Mouse (Mus musculus) gastrocnemius, postnatal 14 days (tissue): ENCODE data around the gene Gm3435. TPM values are rescaled to one million over a fixed set of nuclear protein-coding genes. Genes with fewer than 3 reads are reported as not detected.
"Not testable (repeated sequence)": the region's sequence is repeated elsewhere in the genome, so short reads cannot be mapped to it uniquely, and the experiment has no call there.

Experiments used
- DNase-seq: peaks from one replicate; pipeline ENCODE4 v3.0.0; 2021; ENCODE audit warnings: mixed read lengths
- intact Hi-C: fragments of 180-260 bp; cut with DNase I; formaldehyde crosslinking; loops from one replicate; pipeline ENCODE4 v1.15.1; 2025; ENCODE audit warnings: low total_unique reads
- long read RNA-seq, 2 experiments: library from polyadenylated mRNA; stranded (forward); transcript quantifications; one replicate each; pipeline ENCODE4 v2.0.0; 2021
- total RNA-seq, 2 experiments: library from RNA; stranded (reverse); gene quantifications; 2 replicates each; pipeline ENCODE4 v1.2.3; 2021

The Gm3435 gene
- 1 to 10 TPM in 1 of 2 experiments, under 1 TPM in 1; 0.58 to 2.0 TPM for total RNA-seq
- long read RNA-seq, experiment 1, partial matches to known transcripts: 2 of 3 reads
- long read RNA-seq, experiment 1, other reads (novel, unspliced or antisense): 1 of 3 reads
- long read RNA-seq, experiment 2, partial matches to known transcripts: 0 of 2 reads
- long read RNA-seq, experiment 2, other reads (novel, unspliced or antisense): 2 of 2 reads

DNA sequence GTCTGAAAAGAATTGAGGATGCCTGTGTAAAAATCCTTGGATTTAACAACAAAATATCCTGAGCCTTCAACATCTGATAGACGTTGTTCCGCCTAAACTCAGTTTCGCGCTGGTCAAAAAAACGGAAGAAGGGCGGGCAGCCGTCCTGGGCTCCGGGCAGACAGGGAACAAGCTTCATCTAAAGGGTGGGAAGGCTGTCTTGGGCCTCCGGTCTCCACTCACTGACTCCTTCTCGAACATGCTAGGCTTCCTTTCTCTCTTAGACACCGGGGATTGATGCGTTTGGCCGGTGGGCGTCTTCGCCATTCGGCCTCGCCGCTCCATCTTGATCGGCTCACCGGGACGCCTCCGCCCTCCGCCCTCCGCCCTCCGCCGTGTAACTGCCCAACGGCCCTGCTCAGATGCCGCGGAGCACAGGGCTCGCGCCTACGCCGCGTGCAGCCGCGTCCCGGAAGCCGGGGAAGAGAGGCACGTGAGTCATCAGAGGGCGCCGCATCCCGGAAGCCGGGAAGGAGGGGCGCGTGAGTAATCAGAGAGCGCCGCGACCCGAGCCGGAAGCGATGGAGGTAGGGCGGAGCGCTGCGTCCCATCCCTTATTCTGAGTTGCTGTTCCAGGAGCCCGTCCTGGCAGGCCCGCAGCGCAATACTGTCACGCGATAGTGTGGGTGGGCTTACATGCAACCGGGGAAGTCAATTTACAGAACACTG lies at the start of gene Gm3435:
TSS of gene Gm3435 (plus strand) at position 471 of the 708 bp plus-strand sequence.
- intact Hi-C loops, DNase-seq: not testable (repeated sequence)

DNA sequence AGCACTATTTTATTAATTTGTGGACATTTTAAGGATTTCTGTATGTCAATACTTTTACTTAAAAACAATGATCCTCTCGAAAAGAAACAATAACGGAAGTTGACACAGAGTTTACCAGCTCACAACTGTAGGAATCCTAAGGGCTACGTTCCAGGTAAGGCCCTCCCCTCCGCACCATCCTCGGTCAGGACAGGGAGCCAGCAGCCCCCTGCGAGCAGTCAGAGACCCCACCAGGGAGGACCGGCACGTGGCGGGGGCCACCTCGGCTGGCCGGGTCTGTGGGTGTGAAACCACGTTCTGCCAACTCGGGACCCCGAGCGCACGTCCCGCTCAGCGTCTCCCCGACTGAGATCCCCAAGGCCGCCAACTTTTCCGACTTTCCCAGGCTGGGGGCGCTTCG lies 49.5 kb upstream of the Gm3435 start:
- peak; percentile 23 for DNase-seq
- intact Hi-C loops: no loop called here

DNA sequence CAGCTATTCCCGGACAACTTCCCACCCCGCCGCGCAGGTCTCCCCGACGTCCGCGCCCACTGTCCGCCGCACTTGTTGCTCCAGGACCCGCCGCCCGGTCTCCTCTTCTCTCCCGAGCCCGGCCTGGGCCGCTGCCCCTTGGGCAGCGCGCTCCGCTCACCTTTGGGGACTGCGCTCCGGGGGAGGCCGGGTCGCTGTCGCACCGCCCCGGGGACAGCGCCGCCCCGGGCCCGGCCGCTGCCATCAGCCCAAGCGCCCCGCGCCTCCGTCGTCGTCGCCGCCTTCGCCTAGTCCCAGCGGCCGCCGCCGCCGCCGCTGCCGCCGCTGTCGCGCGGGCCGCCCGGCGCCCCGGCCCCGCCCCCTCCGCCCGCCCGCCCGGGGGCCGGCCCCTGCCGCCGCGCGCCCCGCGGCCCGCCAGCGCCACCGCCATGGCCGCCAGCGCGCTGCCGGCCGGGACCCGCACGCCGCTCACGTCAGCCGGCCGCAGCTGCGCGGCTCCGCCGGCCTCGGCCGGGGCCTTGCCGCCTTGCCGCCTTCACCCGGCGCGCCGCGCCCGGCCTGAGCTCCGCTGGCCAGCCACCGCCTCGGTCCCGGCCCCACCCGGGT lies 48.9 kb upstream of the Gm3435 start, which contains the start of gene Phf10:
TSS of gene Phf10 (minus strand) at position 323 of the 606 bp plus-strand sequence.
- intact Hi-C loops: not testable (repeated sequence)
- peak; percentile 34 for DNase-seq

DNA sequence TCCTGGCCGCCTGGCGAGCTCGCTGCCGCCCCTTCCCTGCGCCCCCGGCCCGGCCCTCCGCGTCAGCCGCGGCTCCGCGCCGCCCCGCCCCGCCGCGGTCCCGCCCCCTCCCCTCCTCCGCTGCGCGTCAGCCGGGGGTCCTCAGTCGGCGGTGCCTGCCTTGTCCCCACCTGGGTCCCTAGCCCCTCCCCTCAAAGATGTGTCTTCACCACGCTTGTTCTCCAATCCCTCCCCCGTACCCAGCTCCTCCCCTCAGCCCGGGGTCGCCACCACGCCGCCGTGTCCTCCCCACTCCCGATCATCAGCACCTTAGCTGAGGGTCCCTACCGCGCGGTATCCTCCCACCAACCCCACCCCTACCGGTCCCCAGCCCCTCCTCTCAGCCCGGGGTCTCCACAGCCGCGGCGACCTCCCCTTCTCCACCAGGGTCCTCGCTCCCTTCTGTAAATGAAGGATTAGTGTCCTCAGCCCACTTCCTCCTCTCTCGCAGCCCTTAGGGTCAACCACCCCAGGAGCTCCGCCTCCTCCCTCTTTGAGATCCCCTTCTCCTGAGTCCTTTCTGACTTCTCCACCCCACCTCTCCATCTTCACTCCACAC lies 48.3 kb upstream of the Gm3435 start:
- intact Hi-C loops, DNase-seq: not testable (repeated sequence)

DNA sequence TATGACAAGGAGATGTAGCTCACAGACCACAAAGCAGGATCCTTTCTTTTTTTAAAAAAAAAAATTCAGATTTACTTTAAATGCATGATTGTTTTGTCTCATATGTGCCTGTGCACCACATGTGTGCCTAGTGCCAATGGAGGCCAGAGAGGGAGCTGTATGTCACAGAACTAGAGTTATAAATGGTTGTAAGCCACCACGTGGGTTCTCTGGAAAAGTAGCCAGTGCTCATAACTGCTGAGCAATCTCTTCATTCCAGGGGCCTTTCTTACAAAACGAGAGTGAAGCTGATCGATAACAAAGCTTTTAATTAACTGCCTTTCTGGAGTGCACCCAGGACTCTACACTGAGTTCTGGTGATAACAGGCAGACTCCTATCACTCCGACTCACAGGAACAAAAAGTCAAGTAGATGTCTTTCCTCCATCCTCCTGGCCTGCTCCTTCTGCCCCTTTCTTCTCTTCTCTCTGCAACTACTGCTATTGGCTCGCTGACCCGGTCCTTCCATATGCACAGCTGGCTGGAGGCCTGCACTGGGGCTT lies 41.5 kb upstream of the Gm3435 start:
- intact Hi-C loops, DNase-seq: not testable (repeated sequence)

DNA sequence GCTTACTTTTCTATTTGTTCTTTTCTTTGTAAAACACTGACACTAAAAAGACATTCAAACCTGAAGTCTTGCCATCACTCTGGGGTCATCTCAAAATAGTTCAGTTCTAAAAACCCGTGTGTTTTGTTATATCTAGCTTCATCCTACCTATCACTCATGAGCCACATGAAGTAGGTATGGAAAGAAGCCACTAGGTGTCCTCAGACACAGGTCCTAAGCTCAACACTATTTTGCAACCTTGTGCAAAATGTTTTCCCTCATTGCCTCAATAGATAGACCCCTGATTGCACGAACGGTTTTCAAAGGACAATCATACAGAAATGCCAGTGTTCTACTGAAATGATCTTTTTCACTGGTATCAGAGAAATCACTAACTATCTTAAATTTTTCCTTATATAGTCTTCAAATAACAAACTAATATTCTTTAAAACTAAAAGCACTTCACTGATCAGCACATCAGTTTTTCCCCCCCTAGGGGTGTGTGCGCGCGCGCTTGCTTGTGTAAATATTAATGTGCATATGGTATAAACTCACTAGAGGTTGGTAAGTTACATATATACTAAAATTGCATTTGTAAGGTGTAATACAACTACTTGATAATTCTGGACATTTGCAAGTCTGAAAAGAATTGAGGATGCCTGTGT lies 32.1 kb upstream of the Gm3435 start:
- intact Hi-C loops, DNase-seq: not testable (repeated sequence)

DNA sequence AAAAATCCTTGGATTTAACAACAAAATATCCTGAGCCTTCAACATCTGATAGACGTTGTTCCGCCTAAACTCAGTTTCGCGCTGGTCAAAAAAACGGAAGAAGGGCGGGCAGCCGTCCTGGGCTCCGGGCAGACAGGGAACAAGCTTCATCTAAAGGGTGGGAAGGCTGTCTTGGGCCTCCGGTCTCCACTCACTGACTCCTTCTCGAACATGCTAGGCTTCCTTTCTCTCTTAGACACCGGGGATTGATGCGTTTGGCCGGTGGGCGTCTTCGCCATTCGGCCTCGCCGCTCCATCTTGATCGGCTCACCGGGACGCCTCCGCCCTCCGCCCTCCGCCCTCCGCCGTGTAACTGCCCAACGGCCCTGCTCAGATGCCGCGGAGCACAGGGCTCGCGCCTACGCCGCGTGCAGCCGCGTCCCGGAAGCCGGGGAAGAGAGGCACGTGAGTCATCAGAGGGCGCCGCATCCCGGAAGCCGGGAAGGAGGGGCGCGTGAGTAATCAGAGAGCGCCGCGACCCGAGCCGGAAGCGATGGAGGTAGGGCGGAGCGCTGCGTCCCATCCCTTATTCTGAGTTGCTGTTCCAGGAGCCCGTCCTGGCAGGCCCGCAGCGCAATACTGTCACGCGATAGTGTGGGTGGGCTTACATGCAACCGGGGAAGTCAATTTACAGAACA lies 31.5 kb upstream of the Gm3435 start, which contains the start of the genes 9030025P20Rik and Gm3417:
TSS of gene 9030025P20Rik (plus strand) at position 107 of the 677 bp plus-strand sequence.
TSS of gene Gm3417 (minus strand) at position 429 of the 677 bp plus-strand sequence.
- intact Hi-C loops, DNase-seq: not testable (repeated sequence)

DNA sequence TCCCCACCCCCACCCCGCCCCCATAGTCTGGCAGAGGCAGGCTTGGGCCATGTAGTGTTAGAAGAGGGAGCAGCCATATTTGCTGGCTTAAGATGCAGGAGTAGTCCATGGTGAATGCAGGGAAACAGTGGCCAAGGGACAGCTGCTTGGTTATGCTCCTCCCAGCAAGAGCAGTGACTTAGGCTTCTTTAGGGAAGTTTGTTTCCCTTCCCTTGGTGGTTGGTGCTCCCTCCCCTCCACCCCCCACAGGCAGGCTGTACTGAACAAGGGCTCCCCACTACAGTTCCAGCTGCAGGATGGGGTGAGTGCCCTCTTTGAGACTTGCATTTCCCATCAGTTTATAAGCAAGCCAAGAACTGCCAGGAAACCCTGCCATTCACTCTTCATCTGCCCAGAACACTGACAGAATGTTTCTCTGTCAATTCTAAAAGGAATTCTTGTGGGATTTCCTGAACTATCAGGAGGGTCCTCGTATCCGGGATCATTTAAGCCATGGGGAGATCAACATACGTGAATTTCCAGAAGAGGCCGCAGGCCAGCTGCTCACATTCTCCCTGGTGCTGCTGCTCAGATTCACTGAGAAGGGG lies 19.8 kb upstream of the Gm3435 start:
- intact Hi-C loops: not testable (repeated sequence)
- DNase-seq: peak; percentile 1

DNA sequence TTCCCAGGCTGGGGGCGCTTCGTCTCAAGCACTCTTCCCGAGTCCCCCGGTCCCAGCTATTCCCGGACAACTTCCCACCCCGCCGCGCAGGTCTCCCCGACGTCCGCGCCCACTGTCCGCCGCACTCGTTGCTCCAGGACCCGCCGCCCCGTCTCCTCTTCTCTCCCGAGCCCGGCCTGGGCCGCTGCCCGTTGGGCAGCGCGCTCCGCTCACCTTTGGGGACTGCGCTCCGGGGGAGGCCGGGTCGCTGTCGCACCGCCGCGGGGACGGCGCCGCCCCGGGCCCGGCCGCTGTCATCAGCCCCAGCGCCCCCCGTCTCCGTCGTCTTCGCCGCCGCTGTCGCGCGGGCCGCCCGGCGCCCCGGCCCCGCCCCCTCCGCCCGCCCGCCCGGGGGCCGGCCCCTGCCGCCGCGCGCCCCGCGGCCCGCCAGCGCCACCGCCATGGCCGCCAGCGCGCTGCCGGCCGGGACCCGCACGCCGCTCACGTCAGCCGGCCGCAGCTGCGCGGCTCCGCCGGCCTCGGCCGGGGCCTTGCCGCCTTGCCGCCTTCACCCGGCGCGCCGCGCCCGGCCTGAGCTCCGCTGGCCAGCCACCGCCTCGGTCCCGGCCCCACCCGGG lies 17.3 kb upstream of the Gm3435 start:
- DNase-seq, intact Hi-C loops: not testable (repeated sequence)

DNA sequence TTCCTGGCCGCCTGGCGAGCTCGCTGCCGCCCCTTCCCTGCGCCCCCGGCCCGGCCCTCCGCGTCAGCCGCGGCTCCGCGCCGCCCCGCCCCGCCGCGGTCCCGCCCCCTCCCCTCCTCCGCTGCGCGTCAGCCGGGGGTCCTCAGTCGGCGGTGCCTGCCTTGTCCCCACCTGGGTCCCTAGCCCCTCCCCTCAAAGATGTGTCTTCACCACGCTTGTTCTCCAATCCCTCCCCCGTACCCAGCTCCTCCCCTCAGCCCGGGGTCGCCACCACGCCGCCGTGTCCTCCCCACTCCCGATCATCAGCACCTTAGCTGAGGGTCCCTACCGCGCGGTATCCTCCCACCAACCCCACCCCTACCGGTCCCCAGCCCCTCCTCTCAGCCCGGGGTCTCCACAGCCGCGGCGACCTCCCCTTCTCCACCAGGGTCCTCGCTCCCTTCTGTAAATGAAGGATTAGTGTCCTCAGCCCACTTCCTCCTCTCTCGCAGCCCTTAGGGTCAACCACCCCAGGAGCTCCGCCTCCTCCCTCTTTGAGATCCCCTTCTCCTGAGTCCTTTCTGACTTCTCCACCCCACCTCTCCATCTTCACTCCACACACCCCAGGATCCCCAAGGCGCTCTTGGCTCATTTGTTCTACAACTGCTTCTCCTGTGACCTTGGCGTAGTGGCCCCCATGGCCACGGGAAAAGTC lies 16.7 kb upstream of the Gm3435 start:
- intact Hi-C loops: not testable (repeated sequence)

DNA sequence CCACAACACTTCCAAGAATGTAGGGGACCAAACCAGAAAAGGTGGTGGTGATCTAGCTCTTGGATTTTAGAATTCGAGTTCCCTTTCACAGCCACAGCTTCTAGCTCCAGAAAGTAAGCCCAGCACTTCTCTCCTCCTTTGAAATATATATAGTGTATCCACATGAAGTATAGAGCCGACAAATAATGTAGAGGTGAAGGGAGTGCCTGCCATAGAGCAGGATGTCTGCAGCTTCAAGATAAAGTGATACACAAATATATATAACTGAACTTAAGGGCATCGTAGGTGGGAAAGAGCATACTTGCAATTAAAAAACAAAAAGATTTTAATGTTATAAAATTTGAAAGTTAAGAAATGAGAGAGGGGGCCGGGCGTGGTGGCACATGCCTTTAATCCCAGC lies 15.8 kb upstream of the Gm3435 start:
- DNase-seq, intact Hi-C loops: not testable (repeated sequence)

More for the DNA sequence above, 16.7 kb upstream of the Gm3435 start:
- DNase-seq: not testable (repeated sequence)

DNA sequence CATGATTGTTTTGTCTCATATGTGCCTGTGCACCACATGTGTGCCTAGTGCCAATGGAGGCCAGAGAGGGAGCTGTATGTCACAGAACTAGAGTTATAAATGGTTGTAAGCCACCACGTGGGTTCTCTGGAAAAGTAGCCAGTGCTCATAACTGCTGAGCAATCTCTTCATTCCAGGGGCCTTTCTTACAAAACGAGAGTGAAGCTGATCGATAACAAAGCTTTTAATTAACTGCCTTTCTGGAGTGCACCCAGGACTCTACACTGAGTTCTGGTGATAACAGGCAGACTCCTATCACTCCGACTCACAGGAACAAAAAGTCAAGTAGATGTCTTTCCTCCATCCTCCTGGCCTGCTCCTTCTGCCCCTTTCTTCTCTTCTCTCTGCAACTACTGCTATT lies 9.9 kb upstream of the Gm3435 start:
- DNase-seq, intact Hi-C loops: not testable (repeated sequence)

DNA sequence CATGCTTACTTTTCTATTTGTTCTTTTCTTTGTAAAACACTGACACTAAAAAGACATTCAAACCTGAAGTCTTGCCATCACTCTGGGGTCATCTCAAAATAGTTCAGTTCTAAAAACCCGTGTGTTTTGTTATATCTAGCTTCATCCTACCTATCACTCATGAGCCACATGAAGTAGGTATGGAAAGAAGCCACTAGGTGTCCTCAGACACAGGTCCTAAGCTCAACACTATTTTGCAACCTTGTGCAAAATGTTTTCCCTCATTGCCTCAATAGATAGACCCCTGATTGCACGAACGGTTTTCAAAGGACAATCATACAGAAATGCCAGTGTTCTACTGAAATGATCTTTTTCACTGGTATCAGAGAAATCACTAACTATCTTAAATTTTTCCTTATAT lies 888 bp upstream of the Gm3435 start:
- DNase-seq, intact Hi-C loops: not testable (repeated sequence)

DNA sequence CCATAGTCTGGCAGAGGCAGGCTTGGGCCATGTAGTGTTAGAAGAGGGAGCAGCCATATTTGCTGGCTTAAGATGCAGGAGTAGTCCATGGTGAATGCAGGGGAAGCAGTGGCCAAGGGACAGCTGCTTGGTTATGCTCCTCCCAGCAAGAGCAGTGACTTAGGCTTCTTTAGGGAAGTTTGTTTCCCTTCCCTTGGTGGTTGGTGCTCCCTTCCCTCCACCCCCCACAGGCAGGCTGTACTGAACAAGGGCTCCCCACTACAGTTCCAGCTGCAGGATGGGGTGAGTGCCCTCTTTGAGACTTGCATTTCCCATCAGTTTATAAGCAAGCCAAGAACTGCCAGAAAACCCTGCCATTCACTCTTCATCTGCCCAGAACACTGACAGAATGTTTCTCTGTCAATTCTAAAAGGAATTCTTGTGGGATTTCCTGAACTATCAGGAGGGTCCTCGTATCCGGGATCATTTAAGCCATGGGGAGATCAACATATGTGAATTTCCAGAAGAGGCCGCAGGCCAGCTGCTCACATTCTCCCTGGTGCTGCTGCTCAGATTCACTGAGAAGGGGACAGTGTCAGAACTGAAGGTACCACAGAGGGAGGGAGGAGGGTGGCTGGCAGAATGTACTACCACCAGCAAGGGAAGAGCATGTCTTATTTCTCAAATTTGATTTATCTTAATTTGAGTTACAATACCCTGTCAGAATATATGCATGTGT lies 11.7 kb downstream of the Gm3435 start:
- peak; percentile 8 for DNase-seq
- intact Hi-C loops: not testable (repeated sequence)

DNA sequence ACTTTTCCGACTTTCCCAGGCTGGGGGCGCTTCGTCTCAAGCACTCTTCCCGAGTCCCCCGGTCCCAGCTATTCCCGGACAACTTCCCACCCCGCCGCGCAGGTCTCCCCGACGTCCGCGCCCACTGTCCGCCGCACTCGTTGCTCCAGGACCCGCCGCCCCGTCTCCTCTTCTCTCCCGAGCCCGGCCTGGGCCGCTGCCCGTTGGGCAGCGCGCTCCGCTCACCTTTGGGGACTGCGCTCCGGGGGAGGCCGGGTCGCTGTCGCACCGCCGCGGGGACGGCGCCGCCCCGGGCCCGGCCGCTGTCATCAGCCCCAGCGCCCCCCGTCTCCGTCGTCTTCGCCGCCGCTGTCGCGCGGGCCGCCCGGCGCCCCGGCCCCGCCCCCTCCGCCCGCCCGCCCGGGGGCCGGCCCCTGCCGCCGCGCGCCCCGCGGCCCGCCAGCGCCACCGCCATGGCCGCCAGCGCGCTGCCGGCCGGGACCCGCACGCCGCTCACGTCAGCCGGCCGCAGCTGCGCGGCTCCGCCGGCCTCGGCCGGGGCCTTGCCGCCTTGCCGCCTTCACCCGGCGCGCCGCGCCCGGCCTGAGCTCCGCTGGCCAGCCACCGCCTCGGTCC lies 14.0 kb downstream of the Gm3435 start:
- DNase-seq, intact Hi-C loops: not testable (repeated sequence)

DNA sequence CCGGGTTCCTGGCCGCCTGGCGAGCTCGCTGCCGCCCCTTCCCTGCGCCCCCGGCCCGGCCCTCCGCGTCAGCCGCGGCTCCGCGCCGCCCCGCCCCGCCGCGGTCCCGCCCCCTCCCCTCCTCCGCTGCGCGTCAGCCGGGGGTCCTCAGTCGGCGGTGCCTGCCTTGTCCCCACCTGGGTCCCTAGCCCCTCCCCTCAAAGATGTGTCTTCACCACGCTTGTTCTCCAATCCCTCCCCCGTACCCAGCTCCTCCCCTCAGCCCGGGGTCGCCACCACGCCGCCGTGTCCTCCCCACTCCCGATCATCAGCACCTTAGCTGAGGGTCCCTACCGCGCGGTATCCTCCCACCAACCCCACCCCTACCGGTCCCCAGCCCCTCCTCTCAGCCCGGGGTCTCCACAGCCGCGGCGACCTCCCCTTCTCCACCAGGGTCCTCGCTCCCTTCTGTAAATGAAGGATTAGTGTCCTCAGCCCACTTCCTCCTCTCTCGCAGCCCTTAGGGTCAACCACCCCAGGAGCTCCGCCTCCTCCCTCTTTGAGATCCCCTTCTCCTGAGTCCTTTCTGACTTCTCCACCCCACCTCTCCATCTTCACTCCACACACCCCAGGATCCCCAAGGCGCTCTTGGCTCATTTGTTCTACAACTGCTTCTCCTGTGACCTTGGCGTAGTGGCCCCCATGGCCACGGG lies 14.7 kb downstream of the Gm3435 start:
- intact Hi-C loops, DNase-seq: not testable (repeated sequence)
